Mouse (Mus musculus): Measurements from ENCODE around the gene Ccr9. TPM values are rescaled to one million over a fixed set of nuclear protein-coding genes. Genes with fewer than 3 reads are reported as not detected.

Gene Ccr9
- total and polyA plus RNA-seq, 3 experiments = 0.07 to 0.21 TPM; not detected in 1

GRCm38 (mm10) chr9:123796174-123796573, 117.9 kb downstream of the Ccr9 start:
- 42% methylated on average over 3 of the region's 3 CpGs for WGBS
- Histone ChIP-seq H3K79me2 (replicated peaks; ENCODE audit: control insufficient read depth, insufficient read depth, low read length) (no peaks in the 10 kb centered on the region), H3K9ac (ENCODE audit: low read depth, low read length) (no peak overlapping the region), H3K4me1 (ENCODE audit: control insufficient read depth, insufficient read depth, low read length) (no peaks in the 10 kb centered on the region; the same call in 1 of the 2 replicates), H3K36me3 (ENCODE audit: control insufficient read depth, insufficient read depth, low read length) (peaks cover 17% of the 10 kb centered on the region), H3K27me3 (ENCODE audit: control insufficient read depth, insufficient read depth, low read length) (no peaks in the 10 kb centered on the region), H3K4me3 (no peak overlapping the region), H3K27ac (no peak overlapping the region; the same call in 1 of the 2 replicates)
- TF ChIP-seq CTCF (IDR thresholded peaks at IDR 0.05) = peak; percentile 84
- TF ChIP-seq POLR2A (IDR thresholded peaks at IDR 0.05; ENCODE audit: insufficient read depth, low read depth, low read length) = no peak
- peak in 1 of 2 experiments; percentile 38 for DNase-seq
- intact Hi-C loops (cut with DNase I) = loop anchor here (2.0 kb wide), 2 partner anchors 83 to 157 kb away; no protein-coding TSS in a partner anchor

GRCm38 (mm10) chr9:123801527-123801926, 123.3 kb downstream of the Ccr9 start:
- Histone ChIP-seq H3K27me3 (ENCODE audit: control insufficient read depth, insufficient read depth, low read length) (no peaks in the 10 kb centered on the region), H3K9ac (ENCODE audit: low read depth, low read length) (no peak overlapping the region), H3K4me1 (ENCODE audit: control insufficient read depth, insufficient read depth, low read length) (peaks cover 7% of the 10 kb centered on the region), H3K79me2 (replicated peaks; ENCODE audit: control insufficient read depth, insufficient read depth, low read length) (no peaks in the 10 kb centered on the region), H3K4me3 (no peak overlapping the region), H3K36me3 (ENCODE audit: control insufficient read depth, insufficient read depth, low read length) (peaks cover 34% of the 10 kb centered on the region), H3K27ac (no peak overlapping the region)
- intact Hi-C loops (cut with DNase I) = no loop called here
- no peak for DNase-seq
- WGBS = 91% methylated on average over 1 of the region's 1 CpGs
- TF ChIP-seq EP300 (IDR thresholded peaks at IDR 0.05; ENCODE audit: insufficient read depth, low read depth, low read length) = no peak
- no peak for TF ChIP-seq POLR2A (IDR thresholded peaks at IDR 0.05; ENCODE audit: insufficient read depth, low read depth, low read length)
- no peak for TF ChIP-seq CTCF (IDR thresholded peaks at IDR 0.05)

GRCm38 (mm10) chr9:123802421-123802820, 124.2 kb downstream of the Ccr9 start:
- H3K4me1 ChIP-seq (ENCODE audit: control insufficient read depth, insufficient read depth, low read length) = peaks cover 7% of the 10 kb centered on the region
- TF ChIP-seq POLR2A (IDR thresholded peaks at IDR 0.05; ENCODE audit: insufficient read depth, low read depth, low read length) = no peak
- no peak for TF ChIP-seq CTCF (IDR thresholded peaks at IDR 0.05)
- 0 out of 2 replicates have a peak, but pooled peaks have one; percentile 21 for TF ChIP-seq EP300 (IDR thresholded peaks at IDR 0.05; ENCODE audit: insufficient read depth, low read depth, low read length)
- no peak overlapping the region for H3K27ac ChIP-seq
- no peak for DNase-seq
- H3K79me2 ChIP-seq (replicated peaks; ENCODE audit: control insufficient read depth, insufficient read depth, low read length) = no peaks in the 10 kb centered on the region
- H3K9ac ChIP-seq (ENCODE audit: low read depth, low read length) = no peak overlapping the region
- H3K27me3 ChIP-seq (ENCODE audit: control insufficient read depth, insufficient read depth, low read length) = no peaks in the 10 kb centered on the region
- peaks cover 33% of the 10 kb centered on the region for H3K36me3 ChIP-seq (ENCODE audit: control insufficient read depth, insufficient read depth, low read length)
- 69% methylated on average over 2 of the region's 2 CpGs for WGBS
- H3K4me3 ChIP-seq = no peak overlapping the region
- intact Hi-C loops (cut with DNase I) = no loop called here

GRCm38 (mm10) chr9:123802896-123803295, 124.7 kb downstream of the Ccr9 start:
- intact Hi-C loops (cut with DNase I) = no loop called here
- Histone ChIP-seq H3K27ac (no peak overlapping the region), H3K27me3 (ENCODE audit: control insufficient read depth, insufficient read depth, low read length) (no peaks in the 10 kb centered on the region), H3K4me3 (no peak overlapping the region), H3K9ac (ENCODE audit: low read depth, low read length) (no peak overlapping the region), H3K4me1 (ENCODE audit: control insufficient read depth, insufficient read depth, low read length) (peaks cover 7% of the 10 kb centered on the region), H3K36me3 (ENCODE audit: control insufficient read depth, insufficient read depth, low read length) (peaks cover 33% of the 10 kb centered on the region), H3K79me2 (replicated peaks; ENCODE audit: control insufficient read depth, insufficient read depth, low read length) (no peaks in the 10 kb centered on the region)
- DNase-seq = no peak
- TF ChIP-seq POLR2A (IDR thresholded peaks at IDR 0.05; ENCODE audit: insufficient read depth, low read depth, low read length) = no peak
- no peak for TF ChIP-seq EP300 (IDR thresholded peaks at IDR 0.05; ENCODE audit: insufficient read depth, low read depth, low read length)
- no peak for TF ChIP-seq CTCF (IDR thresholded peaks at IDR 0.05)

- WGBS = 84% methylated on average over 2 of the region's 2 CpGs
- no peak for DNase-seq
- Histone ChIP-seq H3K4me3 (no peak overlapping the region), H3K27me3 (ENCODE audit: control insufficient read depth, insufficient read depth, low read length) (no peaks in the 10 kb centered on the region), H3K9ac (ENCODE audit: low read depth, low read length) (no peak overlapping the region), H3K27ac (no peak overlapping the region), H3K4me1 (ENCODE audit: control insufficient read depth, insufficient read depth, low read length) (peaks cover 13% of the 10 kb centered on the region), H3K36me3 (ENCODE audit: control insufficient read depth, insufficient read depth, low read length) (peaks cover 41% of the 10 kb centered on the region), H3K79me2 (replicated peaks; ENCODE audit: control insufficient read depth, insufficient read depth, low read length) (no peaks in the 10 kb centered on the region)
- intact Hi-C loops (cut with DNase I) = no loop called here
- no peak for TF ChIP-seq POLR2A (IDR thresholded peaks at IDR 0.05; ENCODE audit: insufficient read depth, low read depth, low read length)
- no peak for TF ChIP-seq CTCF (IDR thresholded peaks at IDR 0.05)
- no peak for TF ChIP-seq EP300 (IDR thresholded peaks at IDR 0.05; ENCODE audit: insufficient read depth, low read depth, low read length)
Observed at GRCm38 (mm10) chr9:123805241-123805640, 127.0 kb downstream of the Ccr9 start.

GRCm38 (mm10) chr9:123806267-123806666, 128.0 kb downstream of the Ccr9 start, which contains the start of gene Cxcr6:
Cxcr6 (plus strand) TSS chr9:123806475.
- Histone ChIP-seq H3K36me3 (ENCODE audit: control insufficient read depth, insufficient read depth, low read length) (peaks cover 45% of the 10 kb centered on the region), H3K4me3 (no peak within 1 kb of the TSS), H3K4me1 (ENCODE audit: control insufficient read depth, insufficient read depth, low read length) (peaks cover 13% of the 10 kb centered on the region), H3K27ac (no peak within 1 kb of the TSS), H3K9ac (ENCODE audit: low read depth, low read length) (no peak within 1 kb of the TSS), H3K79me2 (replicated peaks; ENCODE audit: control insufficient read depth, insufficient read depth, low read length) (no peaks in the 10 kb centered on the region), H3K27me3 (ENCODE audit: control insufficient read depth, insufficient read depth, low read length) (no peaks in the 10 kb centered on the region)
- intact Hi-C loops (cut with DNase I) = no loop called here
- DNase-seq = no peak
- TF ChIP-seq POLR2A (IDR thresholded peaks at IDR 0.05; ENCODE audit: insufficient read depth, low read depth, low read length) (no peak), CTCF (IDR thresholded peaks at IDR 0.05) (no peak), EP300 (IDR thresholded peaks at IDR 0.05; ENCODE audit: insufficient read depth, low read depth, low read length) (no peak)
- WGBS = 84% methylated on average over 5 of the region's 5 CpGs
